Mouse (Mus musculus) NIH3T3 (cell line): ENCODE results near the gene Spock1.
"Not testable (repeated sequence)": the region's sequence is repeated elsewhere in the genome, so short reads cannot be mapped to it uniquely, and the experiment has no call there.

Source experiments
- DNase-seq: peaks from one replicate; pipeline ENCODE4 v3.0.0-alpha.2; 2012; ENCODE audit warnings: low read depth

Gene Spock1

GRCm38 (mm10) chr13:57595032-57595760, 312.9 kb downstream of the Spock1 start:
- no peak for DNase-seq

- DNase-seq = not testable (repeated sequence)
These were observed 318.7 kb downstream of the Spock1 start for GRCm38 (mm10) chr13:57589338-57589914.

GRCm38 (mm10) chr13:57588558-57589273, 319.4 kb downstream of the Spock1 start:
- no peak for DNase-seq

GRCm38 (mm10) chr13:57585131-57585530, 323.0 kb downstream of the Spock1 start:
- DNase-seq = no peak

- DNase-seq = no peak
These were observed 325.7 kb downstream of the Spock1 start for GRCm38 (mm10) chr13:57582314-57582976.

- DNase-seq = no peak
These were observed 330.4 kb downstream of the Spock1 start for GRCm38 (mm10) chr13:57577541-57578244.

GRCm38 (mm10) chr13:57573501-57573900, 334.6 kb downstream of the Spock1 start:
- no peak for DNase-seq

GRCm38 (mm10) chr13:57568404-57568803, 339.7 kb downstream of the Spock1 start:
- DNase-seq = no peak

- no peak for DNase-seq
These were observed 352.9 kb downstream of the Spock1 start for GRCm38 (mm10) chr13:57555186-57555585.

GRCm38 (mm10) chr13:57549743-57550142, 358.4 kb downstream of the Spock1 start:
- peak; percentile 22 for DNase-seq

- DNase-seq = no peak
These were observed 371.1 kb downstream of the Spock1 start for GRCm38 (mm10) chr13:57536988-57537547.

- no peak for DNase-seq
These were observed 373.8 kb downstream of the Spock1 start for GRCm38 (mm10) chr13:57534325-57534724.

- DNase-seq = no peak
These were observed 382.2 kb downstream of the Spock1 start for GRCm38 (mm10) chr13:57525946-57526345.

- DNase-seq = no peak
These were observed 383.6 kb downstream of the Spock1 start for GRCm38 (mm10) chr13:57524546-57524945.

- DNase-seq = no peak
These were observed 384.8 kb downstream of the Spock1 start for GRCm38 (mm10) chr13:57523366-57523765.

- DNase-seq = no peak
These were observed 385.8 kb downstream of the Spock1 start for GRCm38 (mm10) chr13:57522319-57522718.

GRCm38 (mm10) chr13:57521152-57521551, 387.0 kb downstream of the Spock1 start:
- DNase-seq = no peak

GRCm38 (mm10) chr13:57519790-57520189, 388.3 kb downstream of the Spock1 start:
- DNase-seq = no peak

- DNase-seq = no peak
These were observed 392.4 kb downstream of the Spock1 start for GRCm38 (mm10) chr13:57515737-57516136.

GRCm38 (mm10) chr13:57501552-57501951, 406.6 kb downstream of the Spock1 start:
- DNase-seq = no peak

- no peak for DNase-seq
These were observed 411.4 kb downstream of the Spock1 start for GRCm38 (mm10) chr13:57496778-57497177.

GRCm38 (mm10) chr13:57494838-57495237, 413.3 kb downstream of the Spock1 start:
- no peak for DNase-seq
